Mouse (Mus musculus) embryo, embryonic 10 days (tissue): Measurements from ENCODE around the gene Vamp5.

Experiments used
- DNase-seq: peaks from one replicate; pipeline ENCODE4 v3.0.0-alpha.2; 2015; ENCODE audit warnings: low spot score

Gene Vamp5

GRCm38 (mm10) chr6:72389941-72390771 is 9.9 kb upstream of the Vamp5 start, which contains the start of gene Vamp8:
Gene Vamp8 (minus strand): TSS chr6:72390703.
- peak; percentile 69 for DNase-seq

DNA sequence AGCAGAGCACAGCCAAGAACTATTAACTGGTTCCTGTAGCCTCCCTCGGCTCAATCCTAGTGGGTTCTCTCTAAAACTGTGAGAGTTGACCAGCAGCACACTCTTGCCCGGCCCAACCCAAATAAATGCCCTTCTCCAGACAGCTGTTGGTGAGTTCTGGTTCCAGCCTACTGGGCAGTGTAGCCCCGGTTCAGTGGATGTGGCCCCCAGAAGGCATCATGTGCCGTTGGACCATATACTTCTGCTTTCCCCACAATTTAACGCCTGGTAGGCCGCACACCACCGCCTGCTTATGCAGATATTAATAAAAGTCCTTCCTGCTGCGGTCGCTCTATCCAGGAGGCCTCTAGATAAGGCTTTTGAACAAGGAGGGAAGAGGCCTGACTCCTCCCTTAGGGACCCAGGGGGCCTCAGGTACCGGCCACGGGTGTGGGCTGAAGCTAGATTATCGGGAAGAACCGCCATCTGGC is 9.2 kb upstream of the Vamp5 start:
- DNase-seq, result no peak

DNA sequence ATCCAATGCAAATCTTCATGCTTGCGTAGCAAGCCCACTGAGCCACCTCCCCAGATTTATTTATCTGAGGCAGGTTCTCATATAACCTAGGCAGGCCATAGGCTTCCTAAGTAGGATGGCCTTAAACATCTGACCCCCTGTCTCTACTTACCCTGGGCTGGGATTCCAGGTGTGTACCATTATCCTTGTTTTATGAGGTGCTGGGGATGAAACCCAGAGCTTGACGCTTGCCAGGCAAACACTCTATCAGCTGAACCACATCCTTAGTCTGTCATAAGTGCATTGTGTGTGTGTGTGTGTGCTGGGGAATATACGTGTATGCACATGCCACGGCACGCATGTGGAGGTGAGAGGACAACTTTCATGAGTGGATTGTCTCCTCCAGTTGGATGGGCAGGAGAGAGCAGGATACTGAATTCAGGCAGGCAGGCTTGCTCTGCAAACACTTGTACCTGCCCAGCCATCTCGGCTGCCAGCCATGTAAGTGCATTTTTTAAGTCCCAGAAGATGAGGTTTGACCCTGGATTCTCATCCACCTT is 8.6 kb upstream of the Vamp5 start:
- DNase-seq, result no peak

- DNase-seq, result no peak
Observed at GRCm38 (mm10) chr6:72388266-72388665, 8.0 kb upstream of the Vamp5 start.

GRCm38 (mm10) chr6:72387816-72388215 is 7.5 kb upstream of the Vamp5 start:
- DNase-seq, result no peak

- DNase-seq, result no peak
Observed at GRCm38 (mm10) chr6:72386561-72386960, 6.3 kb upstream of the Vamp5 start.

DNA sequence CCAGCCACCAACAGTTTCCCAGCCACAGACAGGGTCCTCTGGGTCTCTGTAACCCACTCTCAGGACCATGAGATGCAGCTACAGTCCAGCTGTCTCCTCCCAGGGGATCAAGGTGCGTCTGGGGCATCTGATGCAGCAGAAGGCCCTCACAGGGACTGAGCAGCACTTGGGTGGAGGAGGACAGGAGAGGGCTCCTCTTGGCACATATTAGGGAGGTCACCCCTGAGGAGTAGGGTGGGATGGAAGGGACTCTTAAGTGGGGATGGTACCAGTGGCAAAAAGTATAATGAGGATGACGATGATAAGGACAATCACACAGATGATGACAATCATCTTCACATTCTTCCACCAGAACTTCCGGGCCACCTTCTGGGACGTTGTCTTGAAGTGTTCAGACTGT is 5.0 kb upstream of the Vamp5 start:
- no peak for DNase-seq

DNA sequence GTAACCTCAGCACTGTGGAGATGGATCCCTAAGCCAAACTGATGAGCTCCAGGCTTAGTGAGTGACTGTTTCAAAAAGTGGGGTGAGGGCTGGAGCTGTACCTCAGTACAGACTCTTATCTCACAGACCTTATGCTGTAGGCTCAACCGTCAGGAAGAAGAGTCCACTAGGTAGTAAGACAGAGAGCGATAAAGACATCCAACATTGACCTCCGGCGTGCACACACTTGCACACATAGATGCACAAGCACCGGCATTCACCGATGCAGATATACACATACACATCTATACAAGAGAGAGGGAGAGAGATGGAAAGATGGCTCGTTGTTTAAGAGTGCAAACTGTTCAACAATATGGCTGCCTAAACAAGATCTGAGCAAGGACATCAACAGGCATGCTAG is 3.7 kb upstream of the Vamp5 start:
- no peak for DNase-seq

- no peak for DNase-seq
Observed at GRCm38 (mm10) chr6:72383142-72383820, 3.0 kb upstream of the Vamp5 start.

- no peak for DNase-seq
Observed at GRCm38 (mm10) chr6:72382494-72382893, 2.2 kb upstream of the Vamp5 start.

GRCm38 (mm10) chr6:72379377-72380130 is 714 bp downstream of the Vamp5 start:
- no peak for DNase-seq

DNA sequence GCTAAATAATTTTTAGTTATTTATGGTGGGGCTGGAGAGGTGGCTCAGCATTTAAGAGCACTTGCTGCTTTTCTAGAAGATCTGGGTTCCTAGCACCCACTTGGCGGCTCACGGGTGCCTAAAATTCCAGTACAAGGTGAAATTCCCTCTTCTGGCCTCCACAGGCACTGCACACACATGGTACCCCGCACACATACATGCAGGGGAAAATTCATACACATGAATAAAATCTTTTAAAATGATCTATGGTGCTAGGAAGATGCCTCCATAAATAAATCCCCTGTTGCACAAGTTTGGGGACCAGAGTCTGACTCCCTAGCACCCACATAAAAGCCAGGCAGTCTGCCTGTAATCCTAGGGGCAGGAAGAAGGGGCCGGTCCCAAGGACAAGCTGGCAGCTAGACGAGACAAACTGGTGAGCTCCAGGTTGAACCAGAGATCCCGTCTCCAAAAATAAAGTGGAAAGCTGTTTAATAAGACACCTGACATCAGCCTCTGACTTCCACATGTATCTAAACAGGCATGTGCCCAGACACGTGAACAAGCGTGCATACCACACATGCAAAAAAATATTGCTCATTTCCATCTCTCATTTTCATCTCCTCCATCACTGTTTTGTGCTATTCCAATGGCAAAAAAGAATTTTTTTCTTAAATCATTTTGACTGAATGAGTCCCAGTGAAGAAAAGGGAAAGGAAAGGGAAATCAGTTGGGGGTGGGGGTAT is 1.6 kb downstream of the Vamp5 start:
- no peak for DNase-seq

DNA sequence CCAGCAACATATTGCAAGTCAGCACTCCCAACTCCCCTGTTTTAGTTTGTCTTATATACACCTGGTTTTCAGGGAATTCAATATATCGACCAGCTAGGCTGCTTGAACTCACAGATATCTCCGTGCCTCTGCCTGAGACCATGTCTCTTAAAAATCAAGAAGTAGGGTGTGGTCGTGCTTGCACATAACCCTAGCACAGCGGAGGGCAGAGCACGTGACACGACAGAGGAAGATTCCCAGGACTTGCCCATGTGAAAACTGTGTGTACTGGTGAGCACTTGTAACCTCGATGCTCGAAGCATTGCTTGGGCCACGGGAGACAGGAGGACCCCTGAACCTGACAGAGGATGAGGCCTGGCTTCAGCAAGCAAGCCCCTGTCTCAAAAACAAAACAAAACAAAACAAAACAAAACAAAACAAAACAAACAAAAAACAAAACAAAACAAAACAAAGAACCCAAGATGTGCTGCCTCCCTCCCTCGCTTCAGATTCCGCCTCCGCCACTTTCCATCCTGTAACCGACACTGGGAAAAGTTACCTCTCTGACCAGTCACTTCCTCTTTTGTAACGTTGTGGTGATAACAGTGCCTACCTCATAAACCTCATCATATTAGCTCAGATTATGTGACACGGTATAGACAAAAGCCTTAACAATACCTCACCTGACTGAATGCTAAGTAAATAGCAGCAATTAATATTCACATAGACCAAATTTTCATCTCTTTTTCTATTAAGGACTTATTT is 5.3 kb downstream of the Vamp5 start:
- DNase-seq, result no peak

DNA sequence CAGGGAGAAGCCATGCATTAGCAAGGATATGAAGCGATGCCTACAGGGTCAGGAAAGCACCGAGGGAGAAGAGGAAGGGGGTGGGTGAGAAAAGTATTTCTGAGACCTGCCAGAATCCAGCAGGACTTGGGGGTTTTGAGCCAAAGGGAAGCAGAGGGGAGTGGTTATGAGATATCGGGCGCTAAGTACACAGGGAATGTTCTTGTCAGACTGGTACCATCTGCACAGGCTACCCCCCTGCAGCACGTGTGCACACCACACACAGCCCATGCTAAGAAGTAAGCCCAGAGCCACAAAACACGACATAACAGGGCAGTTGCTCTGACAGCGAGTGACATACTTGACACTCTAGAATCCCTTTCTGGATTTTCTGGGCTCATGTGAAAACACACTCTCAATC is 6.1 kb downstream of the Vamp5 start:
- DNase-seq, result no peak

- no peak for DNase-seq
Observed at GRCm38 (mm10) chr6:72373184-72373583, 7.1 kb downstream of the Vamp5 start.

DNA sequence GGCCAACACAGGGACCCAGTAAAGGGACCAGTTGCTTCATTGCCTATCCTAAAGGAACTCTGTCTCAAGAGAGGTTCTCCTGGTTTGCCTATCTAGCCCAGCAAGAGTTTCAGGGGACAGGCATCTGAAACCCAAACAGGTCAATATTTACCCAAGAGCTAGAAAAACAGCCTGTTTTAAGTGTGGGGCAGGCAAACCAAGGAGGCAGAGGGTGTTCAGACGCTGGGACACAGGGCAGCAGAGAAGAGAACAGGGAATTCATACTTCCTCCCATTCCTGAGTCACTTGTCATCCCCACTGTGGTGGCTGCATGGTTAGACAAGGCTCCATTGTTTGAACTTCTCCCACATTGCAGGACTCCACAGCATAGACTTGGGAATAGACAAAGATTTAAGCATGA is 8.7 kb downstream of the Vamp5 start:
- no peak for DNase-seq

DNA sequence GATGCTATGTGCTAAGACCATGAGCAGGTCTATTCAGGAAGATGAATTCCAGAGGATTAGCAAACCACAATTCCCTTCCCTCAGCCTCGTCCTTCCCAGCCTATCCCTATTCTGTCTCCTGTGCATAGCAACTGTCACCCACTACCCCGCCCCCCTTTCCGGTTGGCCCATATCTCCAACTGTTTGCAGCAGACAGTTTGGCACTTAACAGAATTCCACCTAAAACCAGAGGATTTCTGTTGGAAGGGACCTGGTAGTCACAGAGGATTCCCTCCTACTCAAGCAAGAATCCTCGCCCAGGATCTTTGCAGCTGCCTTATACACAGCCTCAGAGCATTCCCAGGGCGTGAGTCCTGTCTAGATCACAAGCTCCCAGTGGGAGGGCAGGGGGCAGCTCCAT is 9.1 kb downstream of the Vamp5 start:
- no peak for DNase-seq

DNA sequence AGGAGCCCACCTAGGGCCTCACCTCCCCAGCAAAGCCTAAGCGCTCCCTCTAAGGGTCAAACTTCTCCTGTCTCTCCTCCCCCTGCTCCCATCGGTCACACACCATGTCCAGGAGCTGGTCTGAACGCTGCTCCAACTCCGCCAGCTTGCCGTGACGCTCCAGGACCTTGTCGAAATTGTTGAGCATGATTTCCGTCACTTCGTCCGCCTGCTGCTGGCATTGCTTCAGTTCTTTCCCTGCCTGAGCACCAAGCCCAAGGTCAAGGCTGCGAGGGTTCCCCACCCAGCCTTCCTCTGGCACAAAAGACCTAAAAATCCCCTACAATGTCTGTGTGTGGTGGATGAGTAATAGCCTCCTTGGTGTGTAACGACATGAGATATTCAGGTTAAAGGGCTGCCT is 10.2 kb downstream of the Vamp5 start:
- no peak for DNase-seq

GRCm38 (mm10) chr6:72369557-72369956 is 10.7 kb downstream of the Vamp5 start:
- DNase-seq, result no peak

DNA sequence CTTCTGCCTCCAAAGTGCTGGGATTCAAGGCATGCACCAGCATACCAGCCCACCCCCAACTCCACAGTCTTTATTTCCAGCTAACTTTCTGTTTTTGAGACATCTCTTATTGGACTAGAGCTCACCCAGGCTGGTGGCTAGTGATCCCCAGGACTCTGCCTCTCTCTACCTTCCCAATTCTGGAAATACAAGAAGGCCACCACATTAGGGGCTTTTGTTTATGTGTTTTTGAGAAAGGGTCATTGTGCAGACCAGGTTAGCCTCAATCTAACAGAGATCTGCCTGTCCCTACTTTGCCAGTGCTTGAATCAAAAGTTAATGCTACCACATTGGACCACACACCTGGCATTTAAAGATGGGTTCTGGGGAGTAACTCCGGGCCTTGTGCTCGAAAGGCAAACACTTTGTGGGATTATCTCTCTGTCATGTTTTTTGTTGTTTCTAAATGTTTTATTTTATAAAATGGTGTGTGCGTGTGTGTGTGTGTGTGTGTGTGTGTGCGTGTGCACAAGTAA is 12.8 kb downstream of the Vamp5 start:
- no peak for DNase-seq
